Mouse (Mus musculus) heart, adult 8-10 months (tissue): ENCODE data around the gene Med27. TPM values are rescaled to one million over a fixed set of nuclear protein-coding genes. Genes with fewer than 3 reads are reported as not detected.

Experiments
- DNase-seq: peaks from one replicate; pipeline ENCODE4 v3.0.0; 2022; ENCODE audit warnings: low spot score
- microRNA-seq: library from miRNA; unstranded; fragments of <30 nt; microRNA quantifications from one replicate; pipeline ENCODE4 v1.2.0, GENCODE M21; 2022
- total RNA-seq, 4 experiments: library from RNA; stranded (reverse); gene quantifications; 2 replicates each; pipeline ENCODE4 v1.2.4; 2022

Med27 gene
- total RNA-seq, 4 experiments from 2014 or later, result 16.0 to 18.0 (median 17.8) TPM

GRCm38 (mm10) chr2:29561468-29561867, 214.8 kb downstream of the Med27 start:
- DNase-seq, result no peak

GRCm38 (mm10) chr2:29563986-29564385, 217.4 kb downstream of the Med27 start:
- DNase-seq, result no peak

DNA sequence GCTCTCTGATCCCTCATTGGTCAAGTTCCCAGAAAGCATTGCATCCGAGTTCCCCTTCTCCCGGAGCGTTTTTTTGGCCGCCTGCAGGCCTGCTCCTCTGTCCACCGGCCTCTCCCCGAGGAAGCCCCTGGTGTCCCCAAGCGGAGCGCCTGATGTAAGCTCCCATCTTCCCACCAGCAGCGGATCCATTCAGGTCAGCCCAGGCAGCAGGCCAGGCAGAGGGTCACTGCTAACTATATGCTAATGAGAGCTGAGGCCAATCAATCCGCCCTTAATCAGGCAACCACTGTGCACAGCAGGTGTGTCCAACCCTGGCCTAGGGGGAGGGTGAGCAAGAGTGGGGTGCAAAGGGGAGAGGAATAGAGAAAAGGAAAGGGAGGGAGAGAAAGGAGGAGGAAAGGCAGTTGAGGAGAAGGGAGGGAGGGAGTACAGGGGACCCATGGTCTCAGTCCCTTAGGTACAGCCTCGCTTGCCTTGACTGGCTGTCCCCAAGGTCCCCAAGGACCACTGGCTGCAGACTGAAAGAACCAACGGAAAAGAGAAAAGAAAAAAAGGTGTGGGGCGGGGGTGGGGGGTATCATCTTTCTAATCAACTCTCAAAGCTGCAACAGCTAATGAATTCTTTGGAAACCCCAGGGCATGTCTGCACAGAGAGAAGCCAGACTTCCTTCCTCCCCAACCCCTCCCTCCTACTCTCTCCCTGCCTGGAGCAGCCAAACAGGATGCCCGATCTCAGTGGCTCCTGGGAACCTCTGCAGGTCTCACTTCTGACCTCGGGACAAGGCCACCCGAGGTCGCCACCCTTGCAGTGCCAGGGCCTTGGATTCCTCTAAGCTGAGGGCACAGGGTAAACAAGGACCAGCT, 219.2 kb downstream of the Med27 start:
- DNase-seq, result no peak

DNA sequence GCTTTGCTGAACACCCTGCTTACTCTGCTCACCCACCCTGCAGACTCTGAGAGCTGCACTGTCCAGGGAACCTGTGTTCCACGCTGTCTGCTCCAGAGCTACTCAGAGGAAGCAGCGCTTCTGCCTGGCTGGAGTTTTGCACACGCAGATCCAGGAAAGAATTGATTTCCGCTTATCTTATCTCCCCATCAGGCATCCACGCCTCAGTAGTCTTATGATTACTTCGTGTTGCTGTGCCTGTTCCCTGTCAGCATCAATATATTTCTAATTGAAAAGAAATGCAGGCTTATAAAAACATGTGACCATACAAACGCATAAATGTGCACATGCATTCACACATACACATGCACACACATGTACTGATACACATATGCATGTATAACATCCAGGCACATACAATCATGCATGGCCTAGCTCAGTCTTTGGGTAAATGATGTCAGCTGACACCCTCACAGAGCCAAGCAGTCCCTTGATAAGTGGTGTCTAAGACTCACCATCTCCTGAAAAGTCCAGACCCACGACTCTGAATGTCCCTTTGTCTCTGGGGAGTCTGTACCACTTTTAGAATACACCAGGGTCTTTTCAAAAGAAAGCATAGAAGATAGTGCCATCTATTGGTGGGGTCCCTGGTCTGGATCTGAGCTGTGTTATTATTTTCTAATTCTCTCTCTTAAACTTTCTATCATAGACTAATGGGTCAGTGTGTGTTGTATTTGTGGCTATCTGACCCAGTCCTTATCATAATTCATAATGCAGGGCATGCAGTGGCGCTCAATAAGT, 225.5 kb downstream of the Med27 start:
- no peak for DNase-seq

GRCm38 (mm10) chr2:29572811-29573427, 226.3 kb downstream of the Med27 start:
- DNase-seq, result no peak

DNA sequence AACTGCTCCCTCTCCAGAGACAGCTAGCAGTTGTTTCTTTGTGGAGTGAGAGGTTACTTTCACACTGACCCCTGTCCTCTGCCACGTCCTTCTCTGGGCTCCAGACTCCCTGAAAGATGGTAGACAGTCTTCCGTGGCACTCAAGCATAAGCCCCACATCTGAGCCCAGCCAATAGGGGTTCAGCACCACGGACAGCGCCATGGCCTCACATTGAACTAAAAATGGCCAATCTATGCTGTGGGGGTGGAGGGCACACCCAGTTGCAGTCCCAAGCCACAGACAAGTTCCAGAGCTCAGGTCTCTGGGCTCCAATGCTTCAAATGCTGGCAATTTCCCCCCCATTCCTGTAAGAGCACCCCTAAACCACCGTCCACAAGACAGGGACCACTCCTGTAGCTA, 227.0 kb downstream of the Med27 start:
- DNase-seq, result no peak

- no peak for DNase-seq
These were observed 227.6 kb downstream of the Med27 start for GRCm38 (mm10) chr2:29574187-29574586.

Small RNAs within 50 kb of the gene (microRNA-seq; reads per million reads assigned to microRNA genes)
- gene Mir133c, result not detected

Other genes with a start within 250 kb of the Med27 start
- 10 to 100 TPM; 29.3 to 36.3 (median 33.8) TPM for gene Setx, start 222.6 kb upstream of the Med27 start, total RNA-seq
- gene Ntng2, start 93.8 kb upstream of the Med27 start, total RNA-seq, result 10 to 100 TPM in 3 of 4 experiments, 1 to 10 TPM in 1; 8.3 to 16.7 (median 13.7) TPM